Mouse (Mus musculus): Measurements from ENCODE around the gene Zp1.

DNA sequence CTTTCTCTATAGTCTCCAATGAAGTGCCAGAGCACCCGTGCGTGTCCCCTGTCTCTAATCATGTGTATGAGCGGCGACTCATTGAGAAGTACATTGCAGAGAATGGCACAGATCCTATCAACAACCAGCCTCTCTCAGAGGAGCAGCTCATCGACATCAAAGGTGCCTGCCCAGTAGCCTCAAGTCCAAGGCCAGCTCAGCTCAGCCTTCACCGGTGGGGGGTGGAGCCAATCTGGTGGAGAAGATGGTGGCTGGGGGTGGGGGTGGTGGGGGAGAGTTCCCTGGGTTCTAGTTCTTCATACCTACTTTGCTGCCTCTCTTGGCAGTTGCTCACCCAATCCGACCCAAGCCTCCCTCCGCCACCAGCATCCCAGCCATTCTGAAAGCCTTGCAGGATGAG is 22.9 kb downstream of the Zp1 start:
- TF ChIP-seq CTCF (IDR thresholded peaks at IDR 0.05; ENCODE audit: low read depth) = no peak
- TF ChIP-seq EP300 (IDR thresholded peaks at IDR 0.05; ENCODE audit: low read depth) = no peak

Data from heart, postnatal 0 days (tissue).